Mouse (Mus musculus): ENCODE results near the gene Pex11a.
"Not testable (repeated sequence)": the region's sequence is repeated elsewhere in the genome, so short reads cannot be mapped to it uniquely, and the experiment has no call there.

The Pex11a gene

DNA sequence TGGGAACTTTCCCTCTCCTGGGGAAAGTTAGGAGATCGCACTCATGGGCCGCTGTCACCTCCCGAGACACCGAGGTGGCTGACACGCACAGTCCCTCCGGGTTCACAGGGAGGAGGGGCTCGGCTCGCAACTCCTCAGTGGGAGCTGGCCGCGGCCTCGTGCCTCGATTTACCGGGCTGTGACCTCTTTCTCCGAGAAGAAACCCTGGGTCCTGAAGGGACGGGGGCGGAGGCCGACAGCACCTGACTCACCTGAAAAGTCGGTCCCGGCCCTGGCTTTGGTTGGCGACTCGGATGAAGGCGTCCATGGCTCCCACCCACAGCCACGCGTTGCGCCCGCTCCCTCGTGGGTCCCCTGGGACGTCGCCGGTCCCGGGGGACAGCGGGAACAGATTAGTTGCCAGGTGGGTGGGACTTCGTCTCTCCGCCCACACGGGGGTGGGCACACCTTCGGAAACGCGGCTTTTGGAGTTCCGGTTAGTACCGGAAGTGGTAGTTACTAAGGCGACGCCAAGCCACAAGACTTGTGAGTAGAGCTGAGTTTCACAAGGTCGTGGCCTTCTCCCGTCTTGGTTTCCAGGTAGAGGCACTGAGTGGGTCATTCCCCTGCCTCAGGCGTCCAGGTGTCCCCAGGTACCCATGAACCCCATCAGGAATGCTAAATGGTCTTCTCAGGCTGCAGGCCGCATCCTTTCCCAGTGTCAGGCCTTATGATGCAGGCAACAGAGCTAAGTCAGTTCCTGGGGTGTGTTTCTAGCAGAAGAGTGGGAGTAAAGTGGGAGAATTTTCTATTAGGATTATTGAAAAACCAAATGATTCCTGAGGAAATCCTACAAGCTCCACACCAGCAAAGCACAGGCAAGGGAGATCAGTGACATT is at the start of gene Pex11a, which contains the start of gene Wdr93:
TSS of gene Pex11a (minus strand) at position 473 of the 878 bp plus-strand sequence.
TSS of gene Wdr93 (plus strand) at position 505 of the 878 bp plus-strand sequence.
- DNase-seq (ENCODE audit: low read depth, low spot score) = peak; percentile 70

DNA sequence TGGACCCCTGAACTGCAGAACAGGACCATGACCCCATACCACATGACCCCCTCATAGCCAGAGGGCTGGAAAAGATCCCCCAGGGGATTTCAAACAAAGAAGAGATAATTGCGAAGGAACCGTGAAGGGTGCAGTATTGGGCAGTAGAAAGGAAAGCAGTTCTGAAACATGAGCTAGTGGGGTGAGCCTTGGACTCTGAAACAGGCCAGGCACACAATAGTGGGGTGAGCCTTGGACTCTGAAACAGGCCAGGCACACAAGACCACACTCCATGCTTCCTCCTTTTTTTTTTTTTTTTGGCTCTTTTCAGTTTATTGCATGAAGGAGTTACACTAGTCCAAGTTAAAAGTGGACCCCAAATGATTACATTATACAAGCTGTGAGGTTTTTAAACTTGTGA is 46.9 kb upstream of the Pex11a start:
- not testable (repeated sequence) for DNase-seq (ENCODE audit: low read depth, low spot score)

DNA sequence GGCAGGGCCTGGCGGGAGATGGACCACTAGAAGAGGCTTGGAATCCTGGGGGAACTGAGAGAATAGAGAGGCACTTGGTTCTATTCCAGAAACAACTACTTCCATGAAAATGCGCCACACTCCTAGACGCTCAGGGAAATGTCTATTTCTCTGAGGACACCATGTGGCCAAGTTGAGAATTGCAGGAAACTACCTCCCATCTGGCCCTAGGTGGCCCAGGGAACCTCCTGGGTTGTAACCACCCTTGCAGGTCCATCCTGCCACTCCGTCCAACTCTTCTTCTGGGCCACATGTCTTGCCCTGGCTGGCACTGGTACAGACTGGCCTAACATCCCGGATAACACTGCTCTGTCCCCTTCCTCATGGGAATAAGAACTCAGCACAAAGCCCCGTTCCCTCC is 43.4 kb upstream of the Pex11a start:
- DNase-seq (ENCODE audit: low read depth, low spot score) = peak; percentile 61

DNA sequence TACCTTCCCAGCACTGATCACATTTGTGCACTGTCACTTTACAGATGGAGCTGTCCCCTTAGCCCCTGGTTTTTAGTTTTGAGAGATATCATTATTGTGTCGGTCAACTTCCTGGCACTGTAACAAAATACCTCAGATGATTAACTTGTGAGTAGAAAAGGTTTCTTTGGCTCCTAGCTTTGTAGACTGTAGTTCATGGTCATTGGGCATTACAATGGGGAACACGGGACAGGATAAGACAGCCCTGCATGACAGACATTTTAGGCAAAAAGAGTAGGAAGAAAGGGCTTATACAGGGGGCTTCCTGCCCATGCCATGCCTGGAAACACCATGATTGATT is 39.6 kb upstream of the Pex11a start:
- no peak for DNase-seq (ENCODE audit: low read depth, low spot score)

DNA sequence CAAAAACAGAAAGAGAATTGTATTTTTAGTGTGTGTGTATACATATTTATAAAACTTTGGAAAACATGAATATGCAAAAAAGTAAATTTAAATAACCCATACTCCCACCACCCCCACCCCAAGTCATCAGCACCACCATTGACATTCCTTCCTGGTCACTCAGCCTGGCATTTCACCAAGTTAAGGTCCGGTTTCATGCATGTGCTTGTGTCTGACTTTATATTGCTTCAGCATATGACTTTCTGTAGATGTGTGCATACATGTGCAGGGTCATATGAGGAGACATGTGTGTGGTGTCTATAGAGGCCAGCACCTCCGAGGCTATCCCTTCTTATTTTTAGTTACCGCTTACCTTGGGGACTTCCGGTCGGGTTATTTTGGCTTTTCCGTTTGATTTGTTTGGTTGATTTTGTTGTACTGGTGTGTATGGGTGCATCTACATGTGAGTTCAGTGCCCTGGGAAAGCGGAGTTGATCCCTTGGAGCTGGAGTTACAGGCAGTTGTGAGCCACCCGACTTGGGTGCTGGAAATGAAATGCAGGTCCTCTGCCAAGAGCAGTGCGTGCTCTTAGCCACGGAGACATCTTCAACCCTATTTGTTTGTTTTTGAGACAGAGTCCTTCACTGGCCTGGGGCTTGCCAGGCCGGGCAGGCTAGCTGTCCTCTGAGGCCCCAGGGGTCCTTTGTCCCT is 39.0 kb upstream of the Pex11a start:
- DNase-seq (ENCODE audit: low read depth, low spot score) = no peak

DNA sequence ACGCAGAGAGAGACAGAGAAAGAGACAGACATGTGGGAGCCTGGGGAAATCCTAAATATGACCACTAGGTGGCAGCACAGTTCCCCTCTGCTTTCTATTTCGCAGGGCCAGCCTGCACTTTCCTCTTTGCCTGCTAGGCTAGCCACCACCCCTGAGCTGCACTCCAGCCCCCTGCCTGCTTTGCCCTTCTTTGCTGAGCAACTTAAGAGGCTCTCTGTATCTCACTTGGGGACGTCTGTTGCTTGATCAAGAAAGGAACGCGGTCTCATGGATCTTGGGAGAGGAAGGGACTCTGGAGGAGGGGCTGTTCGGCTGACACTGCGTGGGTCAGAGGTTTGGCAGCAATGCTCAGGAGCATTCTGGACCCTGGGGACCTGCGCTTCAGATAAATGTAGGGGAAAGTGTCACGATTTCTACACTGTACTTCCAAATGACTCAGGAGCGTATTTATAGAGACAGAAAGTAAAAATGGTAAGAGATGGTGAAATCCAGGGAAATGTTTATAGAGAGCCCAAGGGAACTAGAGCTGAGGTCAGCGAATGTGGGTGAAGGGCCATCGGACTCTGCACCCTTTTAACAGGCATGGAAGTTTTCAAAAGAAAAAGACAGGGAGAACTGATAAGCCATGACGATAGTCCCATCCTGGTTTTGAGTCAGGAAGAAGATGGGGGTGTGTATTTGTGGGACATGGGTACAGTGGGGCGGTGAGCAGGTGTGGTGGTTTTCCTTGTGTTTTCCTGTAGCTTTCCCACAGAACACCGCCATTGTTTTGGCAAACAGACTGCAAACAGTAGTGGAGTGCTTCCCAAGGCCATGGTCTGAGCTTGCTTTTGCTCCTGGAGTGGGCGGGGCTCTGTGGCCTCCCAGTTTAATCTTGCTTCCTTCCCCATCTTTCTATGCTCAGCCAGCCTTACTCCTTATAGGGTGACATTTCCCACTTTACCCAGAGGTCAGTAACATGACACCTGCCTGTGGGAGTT is 38.0 kb upstream of the Pex11a start:
- DNase-seq (ENCODE audit: low read depth, low spot score) = peak; percentile 66

DNA sequence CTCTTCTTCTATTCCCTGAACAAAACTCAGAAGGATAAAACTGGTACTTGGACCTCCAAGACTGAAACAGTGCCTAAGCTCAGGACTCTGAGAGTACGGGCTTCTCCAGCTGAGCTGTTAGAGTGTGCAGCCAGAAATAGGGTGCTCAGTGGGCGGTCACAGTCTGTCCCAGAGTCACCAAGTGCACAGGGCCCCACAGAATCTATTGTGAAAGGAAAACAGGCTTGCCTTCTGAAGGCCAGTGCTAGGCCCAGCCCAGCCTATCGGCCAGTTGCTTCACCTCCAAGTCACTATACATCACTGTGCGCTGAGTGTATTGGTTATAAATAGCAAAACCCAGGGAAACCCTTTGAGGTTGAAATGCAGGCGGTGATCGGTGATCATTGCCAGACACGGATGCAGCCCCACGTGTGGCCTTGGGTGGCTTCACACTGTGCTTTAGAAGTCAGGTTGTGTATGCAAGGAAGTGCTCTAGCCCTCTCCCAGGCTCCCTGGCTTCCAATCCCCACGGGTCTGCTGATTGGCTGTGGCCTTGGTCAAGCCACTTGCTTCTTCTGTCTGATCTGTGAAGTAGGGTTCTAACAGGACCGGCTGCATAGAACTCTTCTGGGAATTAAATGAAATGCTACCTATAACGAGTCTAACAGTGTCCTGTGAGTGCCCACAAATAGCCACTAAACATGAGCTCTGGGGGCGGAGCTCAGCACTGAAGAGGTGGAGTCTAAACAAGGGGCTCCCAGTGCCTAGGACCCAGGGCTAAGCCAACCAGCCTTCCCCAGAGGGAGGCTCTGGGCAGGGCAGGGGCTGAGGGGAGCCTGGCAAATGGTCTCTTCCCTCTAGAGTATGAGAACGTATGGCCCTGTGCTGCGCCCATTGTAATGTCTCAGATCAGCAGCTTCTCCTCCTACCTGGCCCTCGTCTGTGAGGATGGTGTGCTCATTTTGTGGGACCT is 28.9 kb upstream of the Pex11a start:
- DNase-seq (ENCODE audit: low read depth, low spot score) = no peak

DNA sequence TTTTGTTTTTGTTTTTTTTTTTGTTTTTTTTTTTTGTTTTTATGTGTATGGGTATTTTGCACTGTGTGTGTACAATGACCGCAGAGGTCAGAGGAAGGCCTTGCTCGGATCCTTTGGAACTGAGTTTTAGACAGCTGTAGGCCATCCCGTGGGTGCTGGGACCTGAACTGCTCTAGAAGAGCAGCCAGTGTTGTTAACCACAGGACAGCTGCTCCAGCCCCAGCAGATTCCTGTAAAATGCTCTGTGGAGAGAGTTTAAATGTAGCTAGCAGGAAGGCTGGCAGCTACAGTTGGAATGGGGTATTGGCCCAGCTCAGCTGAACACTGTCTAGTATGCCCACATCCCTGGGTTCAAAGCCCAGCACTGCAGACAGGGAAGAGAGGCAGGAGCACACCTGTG is 26.7 kb upstream of the Pex11a start:
- no peak for DNase-seq (ENCODE audit: low read depth, low spot score)

DNA sequence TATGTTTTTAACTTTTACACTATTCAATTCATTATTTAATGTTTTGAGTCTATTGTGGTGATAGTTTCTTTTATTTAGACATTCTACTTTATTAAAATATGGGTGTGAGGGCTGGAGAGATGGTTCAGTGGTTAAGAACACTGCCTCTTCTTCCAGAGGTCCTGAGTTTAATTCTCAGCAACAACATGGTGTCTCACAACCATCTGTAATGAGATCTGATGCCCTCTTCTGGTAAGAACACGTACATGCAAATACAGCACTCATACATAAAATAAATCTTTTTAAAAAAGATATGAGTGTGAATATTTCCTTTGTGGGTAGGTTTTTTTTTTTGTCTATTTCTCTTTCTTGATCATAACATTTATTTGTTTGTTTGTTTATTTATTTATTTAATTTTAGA is 23.1 kb upstream of the Pex11a start:
- DNase-seq (ENCODE audit: low read depth, low spot score) = no peak

DNA sequence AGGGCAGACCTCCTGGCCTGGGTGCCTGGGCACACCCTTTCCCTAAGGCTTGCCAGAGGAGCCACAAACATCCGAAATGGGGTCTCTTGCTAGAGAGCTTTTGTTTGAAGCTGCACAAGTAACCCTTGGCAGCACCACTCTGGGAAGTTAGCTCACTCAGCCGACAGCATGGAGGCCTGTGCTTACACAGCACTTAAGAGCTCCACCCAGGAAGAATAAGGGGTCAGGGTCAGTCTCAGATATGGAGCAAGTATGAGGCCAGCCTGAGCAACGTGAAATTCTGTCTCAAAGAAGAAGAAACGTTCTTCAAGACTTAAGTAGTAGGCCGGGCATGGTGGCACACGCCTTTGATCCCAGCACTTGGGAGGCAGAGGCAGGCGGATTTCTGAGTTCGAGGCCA is 19.2 kb upstream of the Pex11a start:
- no peak for DNase-seq (ENCODE audit: low read depth, low spot score)

DNA sequence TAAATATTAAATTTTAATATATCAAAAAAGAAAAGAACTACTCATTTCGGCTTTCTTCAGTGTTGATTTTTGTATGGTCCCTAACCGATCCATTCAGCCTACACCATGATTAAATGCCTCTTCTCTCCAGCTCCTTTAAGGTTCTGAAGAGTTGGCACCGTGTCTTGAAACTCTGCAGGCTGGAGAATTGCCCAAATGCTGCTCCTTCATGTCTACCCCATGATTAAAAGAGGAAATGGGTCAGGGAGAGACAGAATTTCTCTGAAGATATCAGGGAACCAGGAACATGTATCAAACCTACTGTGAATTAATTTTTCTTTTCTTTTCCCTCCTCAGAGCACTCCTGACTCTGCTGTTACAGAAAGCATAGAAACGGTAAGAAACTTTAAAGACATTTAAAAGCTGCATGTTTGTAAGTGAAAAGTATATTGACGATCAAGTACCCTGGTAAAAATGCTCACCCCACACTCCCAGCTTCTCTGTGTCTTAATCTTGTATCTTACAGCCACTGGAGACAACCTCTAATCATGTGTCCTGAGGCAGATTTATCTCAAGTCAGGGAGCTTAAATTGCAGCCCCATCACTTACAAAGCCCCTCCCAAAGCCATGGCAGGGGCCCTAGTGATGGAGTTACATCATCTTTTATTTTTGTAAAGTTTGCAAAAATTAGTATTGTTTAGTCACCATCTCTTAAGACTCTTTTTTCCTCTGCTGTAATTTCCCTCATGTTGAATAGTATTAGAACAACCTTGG is 18.4 kb upstream of the Pex11a start:
- DNase-seq (ENCODE audit: low read depth, low spot score) = no peak

DNA sequence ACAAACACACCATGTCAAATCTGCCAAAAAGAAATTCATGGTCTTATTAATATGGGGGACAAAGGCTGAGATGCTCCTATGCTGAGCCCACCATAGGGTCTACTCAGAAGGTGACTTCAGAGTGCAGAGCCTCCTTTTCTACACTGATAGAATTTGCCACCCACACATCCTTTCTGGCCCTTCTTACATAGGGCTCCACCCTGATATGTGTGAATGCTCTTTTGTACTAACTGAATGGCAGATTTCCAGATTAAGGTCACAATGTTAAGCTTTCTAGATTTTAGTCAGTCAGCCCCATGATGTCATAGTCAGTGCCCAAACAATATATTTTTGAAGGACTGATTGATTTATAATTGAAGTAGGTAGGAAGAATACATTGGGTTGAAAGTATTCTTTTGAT is 16.8 kb upstream of the Pex11a start:
- no peak for DNase-seq (ENCODE audit: low read depth, low spot score)

DNA sequence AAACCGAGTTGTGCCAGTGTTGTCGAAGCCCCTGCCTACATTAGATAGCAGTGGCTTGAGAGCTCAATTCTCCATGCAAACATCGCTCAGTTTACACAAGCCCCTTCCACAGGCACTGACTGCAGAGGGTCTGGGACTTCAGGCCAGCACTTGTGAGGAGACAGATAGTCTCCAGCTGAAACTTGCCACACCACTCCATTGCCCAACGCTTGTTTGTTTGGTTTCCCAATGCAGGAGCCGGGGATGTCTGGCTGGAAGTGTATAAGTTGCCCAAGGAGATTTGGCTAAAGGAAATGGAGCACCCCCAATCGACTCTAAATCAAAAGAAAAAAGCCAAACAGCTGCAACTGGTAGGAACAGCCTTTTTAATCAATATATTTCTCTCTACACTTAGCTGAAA is 15.2 kb upstream of the Pex11a start:
- no peak for DNase-seq (ENCODE audit: low read depth, low spot score)

DNA sequence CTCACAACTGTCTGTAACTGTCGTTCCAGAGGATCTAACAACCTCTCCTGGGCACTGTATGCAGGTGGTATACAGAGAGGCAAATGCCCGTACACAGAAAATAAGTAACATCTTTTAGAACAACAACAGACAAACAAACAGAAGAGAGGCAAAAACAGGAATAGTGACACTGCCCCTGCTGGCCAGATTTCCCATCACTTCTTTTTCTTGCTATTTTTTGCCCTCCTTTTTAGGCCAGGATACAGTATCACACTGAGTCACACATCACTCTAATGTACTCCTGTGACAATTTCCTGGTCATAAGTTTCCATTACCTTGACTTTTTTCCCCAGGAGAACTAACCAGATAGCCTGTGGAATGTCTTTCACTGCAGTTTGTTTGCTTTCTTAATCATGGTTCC is 13.4 kb upstream of the Pex11a start:
- DNase-seq (ENCODE audit: low read depth, low spot score) = no peak

DNA sequence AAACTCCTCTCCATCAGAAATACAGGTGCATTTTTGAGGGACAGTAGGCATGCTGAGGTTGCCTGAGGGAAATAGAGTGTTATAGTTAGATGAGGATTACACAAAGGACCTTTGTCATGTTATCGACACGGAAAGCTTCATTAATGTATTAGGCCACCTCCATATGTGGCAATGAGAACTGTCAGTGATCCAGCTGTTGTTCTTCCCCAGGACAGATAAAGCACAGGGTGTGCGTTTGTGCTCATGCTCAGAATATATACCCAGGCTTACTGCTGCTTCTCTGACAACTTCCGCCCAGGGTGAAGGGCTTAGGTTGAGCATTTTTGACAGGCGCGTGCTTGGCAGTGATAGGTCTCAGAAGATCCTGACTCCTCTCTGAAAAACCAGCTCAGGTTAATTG is 6.6 kb upstream of the Pex11a start:
- DNase-seq (ENCODE audit: low read depth, low spot score) = no peak

DNA sequence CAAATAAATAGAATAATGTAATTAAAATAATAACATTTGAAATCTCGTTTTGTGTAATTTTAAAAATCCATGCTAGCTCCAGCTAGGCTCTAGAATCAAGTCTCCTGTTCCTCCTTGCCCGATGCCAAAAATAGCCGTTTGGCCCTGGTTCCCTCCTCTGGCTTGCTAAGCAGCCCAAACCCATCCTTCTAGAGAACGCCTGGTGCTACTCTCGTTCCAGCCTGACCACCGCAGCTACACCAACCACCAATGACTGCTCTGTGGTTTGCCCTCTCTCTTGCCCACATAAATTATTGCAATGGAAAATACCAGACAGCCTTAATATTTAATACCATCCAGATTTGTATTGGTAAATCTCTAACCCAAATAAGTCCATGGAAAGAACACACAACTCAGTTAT is 4.7 kb upstream of the Pex11a start:
- no peak for DNase-seq (ENCODE audit: low read depth, low spot score)

DNA sequence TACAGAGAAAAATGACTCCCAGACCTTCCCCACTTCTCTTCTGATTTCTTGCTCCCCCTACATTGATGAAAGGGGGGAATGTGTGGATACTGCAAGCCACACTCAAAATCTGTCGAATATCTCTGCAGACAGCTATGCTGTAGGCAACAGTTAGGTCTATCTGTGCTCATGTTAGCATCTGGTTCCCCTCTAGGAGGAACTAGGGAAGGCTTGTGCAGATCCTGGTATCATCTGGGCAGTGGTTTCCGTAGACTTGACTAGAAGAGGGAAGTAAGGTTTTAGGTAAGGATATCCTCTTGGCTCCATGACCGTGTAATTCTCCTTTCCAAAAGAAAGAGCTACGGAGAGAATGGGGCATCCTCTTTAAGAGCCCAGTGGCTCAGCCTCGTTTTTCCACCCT is 1.7 kb upstream of the Pex11a start:
- no peak for DNase-seq (ENCODE audit: low read depth, low spot score)

DNA sequence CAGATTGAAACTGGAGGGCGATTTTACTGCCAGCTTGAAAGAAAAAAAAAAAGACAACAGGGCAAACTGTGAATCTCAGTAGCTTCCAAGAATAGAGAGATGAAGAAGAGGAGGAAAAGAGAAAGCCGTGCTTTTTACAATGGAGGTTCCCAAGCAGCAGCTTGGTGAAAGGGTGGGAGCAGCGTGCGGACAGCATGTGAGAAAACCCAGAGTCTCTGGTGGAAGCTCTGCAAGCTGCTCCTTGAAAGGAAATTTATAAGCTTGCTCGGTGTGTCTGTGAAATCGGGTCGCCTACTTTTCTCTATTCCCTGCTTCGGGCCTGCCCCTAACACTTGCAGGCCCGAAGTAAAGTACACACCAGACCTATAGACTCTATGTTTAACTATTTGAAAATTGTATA is 1.1 kb upstream of the Pex11a start:
- DNase-seq (ENCODE audit: low read depth, low spot score) = no peak

DNA sequence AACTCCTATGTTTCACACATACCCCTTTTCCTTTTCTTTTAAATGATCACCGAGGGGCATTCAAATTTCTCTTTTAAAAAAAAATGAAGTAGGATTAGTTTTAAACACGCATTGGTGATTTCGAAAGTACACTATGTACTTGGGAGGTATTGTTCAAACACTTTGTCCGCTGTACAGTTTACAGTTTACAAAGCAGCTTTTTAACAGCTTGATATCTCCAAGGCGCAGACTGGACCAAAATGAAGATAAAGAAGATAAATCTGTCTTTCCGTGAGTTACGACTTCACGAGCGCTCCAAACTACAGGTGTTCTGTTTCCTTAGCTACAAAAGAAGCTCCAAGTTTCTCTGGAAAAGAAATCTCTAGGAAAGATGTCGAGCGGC is 663 bp downstream of the Pex11a start:
- no peak for DNase-seq (ENCODE audit: low read depth, low spot score)

DNA sequence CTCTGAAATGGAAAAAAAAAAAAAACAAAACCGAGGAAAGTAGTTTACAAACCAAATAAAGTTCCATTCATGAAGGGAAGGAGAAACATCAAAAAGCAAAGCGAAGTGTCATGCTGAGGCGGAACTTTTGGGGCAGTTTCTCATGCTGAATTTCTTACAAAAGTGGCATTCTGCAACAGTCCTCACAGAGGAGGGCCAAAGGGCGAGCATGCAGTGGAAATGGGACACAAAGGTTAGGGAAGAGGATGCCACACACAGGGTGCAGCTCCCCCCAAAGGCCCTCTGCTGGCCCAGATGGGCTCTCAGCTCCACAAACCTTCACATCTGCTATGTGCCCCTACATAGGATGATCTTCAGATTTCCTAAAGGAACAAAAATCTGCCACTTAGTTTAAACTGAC is 2.7 kb downstream of the Pex11a start:
- DNase-seq (ENCODE audit: low read depth, low spot score) = no peak

All from retina, postnatal 7 days (tissue).